Mouse (Mus musculus) forebrain, postnatal 0 days (tissue): ENCODE data around the gene Olfr610. TPM values are rescaled to one million over a fixed set of nuclear protein-coding genes. Genes with fewer than 3 reads are reported as not detected.
"Not testable (repeated sequence)": the region's sequence is repeated elsewhere in the genome, so short reads cannot be mapped to it uniquely, and the experiment has no call there.

Experiments
- ATAC-seq: fragments of 200-750 bp; cut with Nextera tagmentation; 2 replicates; pipeline ENCODE4 v1.8.0; 2017; ENCODE audit warnings: mild to moderate bottlenecking, moderate library complexity
- DNase-seq: peaks from one replicate; pipeline ENCODE4 v3.0.0-alpha.2; 2015
- H3K27ac ChIP-seq: fragments of 300-500 bp; sonication (generic); 2 replicates; pipeline ENCODE4 v1.5.1; 2014; ENCODE audit warnings: low read depth, mild to moderate bottlenecking, antibody characterized with exemption, low read length, moderate library complexity, mixed read lengths
- H3K27me3 ChIP-seq: fragments of 300-500 bp; sonication (generic); 2 replicates; pipeline ENCODE4 v1.6.1; 2014; ENCODE audit warnings: mild to moderate bottlenecking, low read length, mixed read lengths; ENCODE audit not compliant: insufficient read depth
- H3K36me3 ChIP-seq: fragments of 300-500 bp; sonication (generic); 2 replicates; pipeline ENCODE4 v1.6.1; 2014; ENCODE audit warnings: mild to moderate bottlenecking, moderate library complexity; ENCODE audit not compliant: insufficient read depth
- H3K4me1 ChIP-seq: fragments of 300-500 bp; sonication (generic); 2 replicates; pipeline ENCODE4 v1.6.1; 2014; ENCODE audit warnings: antibody characterized with exemption; ENCODE audit not compliant: insufficient read depth
- H3K4me2 ChIP-seq: fragments of 300-500 bp; sonication (generic); 2 replicates; pipeline ENCODE4 v1.6.1; 2014; ENCODE audit warnings: low read depth, mild to moderate bottlenecking, moderate library complexity
- H3K4me3 ChIP-seq: fragments of 300-500 bp; sonication (generic); 2 replicates; pipeline ENCODE4 v1.5.1; 2014; ENCODE audit warnings: low read depth, low read length, mixed read lengths
- H3K9ac ChIP-seq: fragments of 300-500 bp; sonication (generic); 2 replicates; pipeline ENCODE4 v1.6.1; 2014; ENCODE audit warnings: mild to moderate bottlenecking
- H3K9me3 ChIP-seq: fragments of 300-500 bp; sonication (generic); 2 replicates; pipeline ENCODE4 v1.6.1; 2016; ENCODE audit warnings: low read length
- CTCF ChIP-seq: sonication (generic); IDR thresholded peaks from 2 replicates; pipeline ENCODE4 v1.5.1; 2016; ENCODE audit warnings: antibody characterized with exemption, control low read depth, low read depth
- WGBS: fragments of 180-500 bp; shearing (Covaris S2); extraction: QIAGEN DNeasy Blood & Tissue Kit; methylation state at CpG from one replicate; pipeline ENCODE4 v1.1.7; 2014; 5-methylcytosine and 5-hydroxymethylcytosine counted together
- polyA plus RNA-seq: library from polyadenylated mRNA; unstranded; fragments of >200 nt; fragmentation: Nextera tagmentation; extraction: Ambion mirVana; gene quantifications from 2 replicates; pipeline ENCODE4 v1.2.1, GENCODE M21; 2015
- total RNA-seq: library from RNA; depleted of rRNA; stranded (reverse); fragments of >200 nt; gene quantifications from 2 replicates; pipeline ENCODE4 v1.2.3, GENCODE M21; 2014; rRNA removed

Olfr610 gene
- total RNA-seq (not detected in 2 replicates), polyA plus RNA-seq (not detected in 2 replicates)

GRCm38 (mm10) chr7:103512022-103512421, at the start of gene Olfr610:
Gene Olfr610, minus strand, starts transcription at chr7:103512122.
- Histone ChIP-seq H3K4me1 (no peaks in the 10 kb centered on the region), H3K4me2 (no peak within 1 kb of the TSS), H3K4me3 (no peak within 1 kb of the TSS), H3K27me3 (no peaks in the 10 kb centered on the region), H3K9me3 (no peaks in the 10 kb centered on the region), H3K9ac (no peak within 1 kb of the TSS), H3K36me3 (no peaks in the 10 kb centered on the region), H3K27ac (no peak within 1 kb of the TSS)
- TF ChIP-seq CTCF = no peak
- DNase-seq = no peak
- WGBS = 87% methylated on average over 2 of the region's 2 CpGs
- no peak for ATAC-seq

DNA sequence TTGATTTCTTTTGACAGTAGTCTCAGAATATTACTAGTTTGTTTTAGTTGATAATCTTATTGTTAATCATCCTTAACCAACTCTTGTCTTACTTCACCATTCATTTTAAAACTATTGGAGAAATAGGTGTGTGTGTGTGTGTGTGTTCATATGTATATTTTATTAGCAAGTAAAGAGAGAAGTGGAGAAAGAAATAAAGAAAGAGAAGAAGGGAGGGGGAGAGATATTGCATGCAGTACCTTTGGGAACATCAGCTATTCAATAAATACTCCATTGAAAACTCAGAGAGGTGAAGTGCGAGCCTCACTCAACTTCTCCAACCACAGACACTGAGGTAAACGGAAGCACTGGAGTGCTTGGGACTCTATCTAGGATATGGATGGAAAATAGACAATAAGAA, 43.9 kb upstream of the Olfr610 start, which contains the start of gene Olfr615:
Olfr615 (plus strand) TSS at position 301 of the 400 bp plus-strand sequence.
- Histone ChIP-seq H3K4me3 (no peak within 1 kb of the TSS), H3K27ac (no peak within 1 kb of the TSS), H3K27me3 (no peaks in the 10 kb centered on the region), H3K4me2 (no peak within 1 kb of the TSS), H3K36me3 (no peaks in the 10 kb centered on the region), H3K9ac (no peak within 1 kb of the TSS), H3K9me3 (no peaks in the 10 kb centered on the region), H3K4me1 (no peaks in the 10 kb centered on the region)
- TF ChIP-seq CTCF = no peak
- ATAC-seq (no peak), DNase-seq (no peak)
- 81% methylated on average over 2 of the region's 2 CpGs for WGBS

GRCm38 (mm10) chr7:103547774-103548173, 35.9 kb upstream of the Olfr610 start, which contains the start of gene Olfr613:
Gene Olfr613, plus strand, starts transcription at chr7:103548074.
- no peaks in the 10 kb centered on the region for H3K36me3 ChIP-seq
- no peak within 1 kb of the TSS for H3K27ac ChIP-seq
- no peak for DNase-seq
- H3K4me2 ChIP-seq = no peak within 1 kb of the TSS
- no peak for TF ChIP-seq CTCF
- 85% methylated on average over 2 of the region's 2 CpGs for WGBS
- ATAC-seq = no peak
- H3K9me3 ChIP-seq = no peaks in the 10 kb centered on the region
- H3K4me3 ChIP-seq = no peak within 1 kb of the TSS
- H3K9ac ChIP-seq = no peak within 1 kb of the TSS
- no peaks in the 10 kb centered on the region for H3K4me1 ChIP-seq
- H3K27me3 ChIP-seq = no peaks in the 10 kb centered on the region

- 88% methylated on average over 2 of the region's 2 CpGs for WGBS
- not testable (repeated sequence) for H3K27ac ChIP-seq, H3K9ac ChIP-seq, ATAC-seq, DNase-seq, H3K36me3 ChIP-seq, H3K27me3 ChIP-seq, H3K4me1 ChIP-seq, H3K4me2 ChIP-seq, H3K9me3 ChIP-seq, H3K4me3 ChIP-seq
These were observed 30.7 kb upstream of the Olfr610 start, which contains the start of gene Olfr612 for GRCm38 (mm10) chr7:103542617-103543016. Gene Olfr612, minus strand, starts transcription at chr7:103542717.

DNA sequence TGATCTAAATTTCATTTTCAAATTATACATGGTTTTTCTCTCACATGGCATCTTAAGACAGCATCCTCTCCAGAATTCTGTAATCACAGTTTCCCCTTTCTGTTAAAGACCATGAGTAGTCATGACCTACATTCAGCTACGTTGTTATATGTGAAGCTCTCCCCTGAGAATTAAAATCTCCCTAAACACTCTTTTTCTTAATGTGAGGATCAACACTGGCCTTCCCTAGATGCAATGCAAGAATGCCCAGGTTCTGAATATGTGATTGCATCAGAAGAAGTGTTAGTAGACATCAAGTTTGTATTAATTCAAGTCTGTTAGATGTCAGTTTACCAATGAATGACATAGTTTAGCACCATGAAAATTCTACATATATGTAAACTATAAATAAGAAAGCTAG, 8.8 kb upstream of the Olfr610 start, which contains the start of gene Olfr611:
Olfr611 (minus strand) TSS at position 101 of the 400 bp plus-strand sequence.
- H3K27me3 ChIP-seq, H3K4me1 ChIP-seq, H3K4me2 ChIP-seq, H3K9ac ChIP-seq, H3K9me3 ChIP-seq, H3K36me3 ChIP-seq, H3K27ac ChIP-seq, H3K4me3 ChIP-seq, ATAC-seq, DNase-seq: not testable (repeated sequence)
- 61% methylated on average over 1 of the region's 1 CpGs for WGBS

DNA sequence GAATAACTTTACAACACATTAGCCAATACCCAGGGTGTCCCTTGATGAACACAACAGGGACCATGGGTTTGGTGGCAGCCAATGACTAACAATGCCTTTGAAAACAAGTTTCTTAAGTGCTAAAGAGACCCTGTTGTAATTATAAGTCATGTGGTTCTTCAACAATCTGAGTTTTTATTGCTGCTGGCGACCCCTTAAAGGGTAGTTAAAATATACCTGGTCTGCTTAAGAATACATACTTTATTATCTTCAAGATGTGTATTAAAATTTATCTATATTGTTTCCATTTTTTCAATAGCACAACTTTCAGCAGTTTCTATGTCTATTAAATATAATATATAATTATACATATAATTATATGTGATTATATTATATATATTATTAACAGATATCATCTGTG, 14.0 kb downstream of the Olfr610 start, which contains the start of gene Olfr609:
Olfr609 (minus strand) TSS at position 101 of the 400 bp plus-strand sequence.
- Histone ChIP-seq H3K4me2 (no peak within 1 kb of the TSS), H3K27me3 (no peaks in the 10 kb centered on the region), H3K4me1 (no peaks in the 10 kb centered on the region), H3K27ac (no peak within 1 kb of the TSS), H3K9ac (no peak within 1 kb of the TSS), H3K9me3 (no peaks in the 10 kb centered on the region), H3K36me3 (no peaks in the 10 kb centered on the region), H3K4me3 (no peak within 1 kb of the TSS)
- no peak for TF ChIP-seq CTCF
- ATAC-seq = no peak
- no peak for DNase-seq
- WGBS = 65% methylated on average over 1 of the region's 1 CpGs

DNA sequence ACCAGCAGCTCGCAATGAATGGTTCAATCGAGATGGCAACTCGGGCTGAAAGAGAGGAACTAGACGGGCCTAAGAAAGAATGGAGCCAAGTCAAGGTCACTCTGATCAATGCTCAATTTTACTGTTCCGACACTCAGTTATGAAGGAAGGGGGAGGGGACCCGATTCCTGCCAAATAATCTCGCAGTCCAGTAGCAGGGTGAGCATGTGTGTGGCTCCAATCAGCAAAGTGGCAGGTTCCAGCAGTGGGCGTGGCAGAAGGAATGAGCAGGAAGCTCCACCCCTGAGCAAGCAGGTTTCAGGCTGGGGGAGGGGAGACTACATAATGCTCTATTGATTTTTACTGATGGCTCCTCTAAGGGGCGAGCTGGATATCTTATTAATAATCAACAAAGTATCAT, 34.8 kb downstream of the Olfr610 start:
- H3K36me3 ChIP-seq, H3K27ac ChIP-seq, H3K4me2 ChIP-seq, H3K9ac ChIP-seq, H3K27me3 ChIP-seq, H3K4me1 ChIP-seq, H3K9me3 ChIP-seq, ATAC-seq, H3K4me3 ChIP-seq, DNase-seq: not testable (repeated sequence)
- 80% methylated on average over 9 of the region's 9 CpGs for WGBS

DNA sequence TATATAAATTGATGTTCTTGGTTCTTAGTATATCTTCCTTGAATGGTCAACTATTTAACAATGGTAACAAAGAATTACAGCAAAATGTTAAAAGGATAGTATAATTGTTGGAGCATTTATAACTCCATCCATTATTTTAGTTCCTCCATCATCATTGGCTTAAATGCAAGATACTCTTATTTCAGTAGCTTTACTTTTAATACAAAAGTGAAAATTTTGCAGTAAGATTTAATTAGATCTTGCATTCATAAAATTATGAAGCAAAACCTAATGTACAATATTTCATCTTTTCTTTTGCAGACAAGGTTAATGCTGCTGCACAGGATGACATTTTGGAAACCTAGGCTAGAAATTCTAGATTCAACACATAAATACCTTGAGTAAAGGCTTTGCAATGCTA, 42.3 kb downstream of the Olfr610 start, which contains the start of gene Olfr608:
Olfr608 (plus strand) TSS at position 301 of the 400 bp plus-strand sequence.
- DNase-seq = no peak
- ATAC-seq = no peak
- Histone ChIP-seq H3K4me1 (no peaks in the 10 kb centered on the region), H3K27ac (no peak within 1 kb of the TSS), H3K36me3 (no peaks in the 10 kb centered on the region), H3K9me3 (no peaks in the 10 kb centered on the region), H3K4me2 (no peak within 1 kb of the TSS), H3K27me3 (no peaks in the 10 kb centered on the region), H3K4me3 (no peak within 1 kb of the TSS), H3K9ac (no peak within 1 kb of the TSS)
- TF ChIP-seq CTCF = no peak
